Mouse (Mus musculus) left cerebral cortex, adult 11 months (tissue): ENCODE measurements at regions not wholly inside any gene's neighbourhood (a gene's known extent, or its start where the extent isn't known, plus 50 kb on each side); places are given as distances from the start of the nearest gene placed in this dataset.

ENCODE experiments used
- DNase-seq: peaks from one replicate; pipeline ENCODE4 v3.0.0; 2022; ENCODE audit warnings: low spot score

- DNase-seq: no peak
These were observed 95.0 kb upstream of the Runx1 start for GRCm38 (mm10) chr16:92920947-92921346.

DNA sequence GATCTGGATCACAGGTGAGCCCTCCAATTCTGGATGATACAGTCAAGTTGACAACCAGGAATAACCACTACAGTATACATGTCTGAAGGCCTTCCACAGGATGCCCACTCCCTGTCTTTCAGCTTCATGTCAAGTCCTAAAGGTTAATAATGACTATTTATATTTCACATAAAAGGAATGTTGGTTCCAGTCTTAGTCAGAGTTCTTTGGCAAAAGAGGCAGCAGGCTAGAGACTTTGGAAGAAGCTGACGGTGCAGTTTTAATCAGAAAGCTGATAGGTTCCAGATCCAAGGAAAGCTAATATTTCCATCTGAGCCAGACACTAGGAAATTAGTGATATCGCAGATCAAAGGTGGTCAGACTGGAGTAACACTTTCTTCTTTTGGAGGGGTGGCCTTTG is 91.4 kb upstream of the Runx1 start:
- DNase-seq: no peak

GRCm38 (mm10) chr16:92915651-92916050 is 89.7 kb upstream of the Runx1 start:
- DNase-seq: no peak

DNA sequence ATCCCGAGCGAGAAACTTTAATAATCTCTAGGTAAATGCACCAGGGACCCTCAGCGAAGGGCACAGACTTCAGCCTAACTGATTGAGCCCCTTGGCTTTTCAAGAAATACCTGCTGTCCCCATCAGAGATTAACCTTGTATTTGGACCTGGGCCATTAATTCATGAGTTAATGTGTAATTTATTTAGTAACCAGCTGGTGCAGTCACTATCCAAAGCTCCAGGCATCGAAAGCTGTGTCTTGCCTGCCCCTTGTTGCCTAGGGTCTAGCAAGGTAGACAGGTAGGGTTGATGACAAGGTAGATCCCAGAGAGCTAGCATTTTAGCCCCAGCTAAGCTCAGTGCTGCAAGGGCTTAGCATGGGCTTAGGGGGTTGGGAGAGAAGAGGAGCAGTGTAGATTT is 80.9 kb upstream of the Runx1 start:
- no peak for DNase-seq

GRCm38 (mm10) chr16:92905626-92906025 is 79.7 kb upstream of the Runx1 start:
- no peak for DNase-seq

DNA sequence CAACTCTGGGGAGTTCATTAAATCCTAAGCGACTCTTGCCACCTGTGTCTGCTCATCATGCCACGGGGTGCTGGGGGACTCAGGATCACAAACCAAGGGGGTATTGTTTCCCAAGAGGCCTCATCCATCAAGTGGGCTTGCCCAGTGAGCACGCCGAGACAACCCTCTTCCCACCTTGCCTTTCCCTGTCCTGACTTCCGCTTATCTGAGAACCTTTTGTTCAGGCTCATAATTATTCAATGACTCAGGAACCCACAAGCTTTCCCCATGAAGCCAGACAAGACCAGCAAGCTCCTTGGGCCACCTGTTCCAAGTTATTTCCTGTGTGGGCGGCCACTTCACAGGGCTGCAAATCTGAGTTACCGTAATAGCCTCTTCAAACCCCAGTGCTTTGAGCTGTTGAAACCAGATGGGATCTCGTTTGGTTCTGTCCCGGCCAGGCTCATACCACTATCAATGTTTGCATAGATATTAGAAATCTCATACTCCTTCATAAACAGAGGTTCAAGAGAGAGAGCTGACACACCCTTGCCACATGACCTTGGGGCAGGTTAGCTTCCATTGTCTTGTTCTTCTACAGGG is 78.0 kb upstream of the Runx1 start:
- no peak for DNase-seq

DNA sequence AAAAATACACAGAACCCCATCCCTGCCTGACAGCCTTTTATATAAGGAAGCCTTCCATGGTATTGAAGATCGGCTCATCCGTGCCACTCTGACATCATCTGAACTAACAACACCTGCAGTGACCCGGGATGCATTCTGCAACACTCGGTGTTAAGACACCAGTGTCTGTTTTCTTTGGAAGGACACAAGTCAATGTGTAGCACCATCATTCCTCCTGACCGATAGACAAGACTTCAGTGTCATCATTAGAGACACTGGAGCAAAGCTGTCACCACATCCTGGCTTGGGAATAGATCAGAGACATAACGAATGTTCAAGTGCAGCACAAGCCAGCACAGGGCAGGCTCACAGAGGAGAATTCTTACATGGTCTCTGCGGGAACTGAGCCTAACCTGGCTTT is 77.5 kb upstream of the Runx1 start:
- DNase-seq: no peak

GRCm38 (mm10) chr16:92899704-92900103 is 73.8 kb upstream of the Runx1 start:
- no peak for DNase-seq

DNA sequence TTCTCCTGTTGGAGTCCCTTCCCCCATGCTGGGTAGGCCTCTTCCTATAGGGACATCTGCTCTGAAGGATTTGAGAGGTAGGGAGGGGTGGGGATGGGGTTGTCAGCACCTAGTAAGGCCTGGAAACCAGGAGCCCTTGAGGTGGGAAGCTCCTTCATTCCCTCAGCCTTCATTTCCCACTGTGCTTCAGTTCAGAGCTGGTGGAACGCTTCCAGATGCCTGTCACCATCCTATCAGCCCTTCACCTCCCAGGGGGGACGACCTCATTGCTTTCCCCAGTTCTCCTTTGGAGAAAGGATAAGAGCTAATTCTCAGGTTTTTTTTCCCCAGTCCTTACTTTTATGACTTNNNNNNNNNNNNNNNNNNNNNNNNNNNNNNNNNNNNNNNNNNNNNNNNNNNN is 65.8 kb upstream of the Runx1 start:
- DNase-seq: no peak

DNA sequence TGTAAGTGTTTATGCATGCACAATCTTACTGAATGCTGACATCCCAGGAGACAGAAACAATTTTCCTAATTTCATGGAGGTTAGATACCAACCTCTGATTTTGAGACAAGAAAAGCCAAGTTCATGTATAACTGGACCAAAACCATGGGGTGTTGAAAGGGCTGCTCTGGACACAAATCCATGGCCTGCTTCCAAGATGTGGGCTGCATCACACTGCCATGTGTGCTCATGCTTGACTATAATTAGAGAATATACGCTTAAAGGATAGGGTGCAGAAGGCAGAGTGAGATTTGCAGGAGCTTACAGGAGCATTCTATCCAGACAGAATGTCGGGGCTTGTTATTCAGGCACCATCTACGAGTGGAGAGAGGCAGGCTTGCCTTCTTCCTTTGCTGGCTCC is 64.8 kb upstream of the Runx1 start:
- DNase-seq: no peak

- no peak for DNase-seq
These were observed 63.6 kb upstream of the Runx1 start for GRCm38 (mm10) chr16:92889537-92889936.

DNA sequence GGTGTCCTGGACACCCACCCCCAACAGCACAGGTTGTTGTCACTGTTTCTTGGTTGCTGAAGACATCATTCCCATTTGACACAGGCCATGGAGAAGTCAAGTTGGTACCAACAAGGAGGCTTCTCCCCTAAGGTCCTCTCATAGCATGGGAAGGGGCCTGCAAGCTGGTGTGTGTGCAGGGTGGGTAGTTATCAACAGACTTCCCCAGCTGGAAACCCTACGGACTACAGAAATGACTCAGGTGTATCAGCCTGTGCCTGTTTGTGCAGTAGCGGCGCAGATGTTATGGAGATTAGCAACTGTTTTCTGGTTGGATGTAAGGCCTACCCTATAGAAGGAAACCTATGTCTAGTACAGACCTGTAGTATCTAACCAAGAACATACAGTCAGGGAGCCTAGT is 60.3 kb upstream of the Runx1 start:
- no peak for DNase-seq

GRCm38 (mm10) chr16:92883821-92884272 is 57.9 kb upstream of the Runx1 start:
- DNase-seq: no peak

GRCm38 (mm10) chr16:92880356-92881043 is 54.6 kb upstream of the Runx1 start:
- no peak for DNase-seq

GRCm38 (mm10) chr16:92878081-92878480 is 52.1 kb upstream of the Runx1 start:
- DNase-seq: no peak
